Mouse (Mus musculus): ENCODE data around the gene Gm42517. TPM values are rescaled to one million over a fixed set of nuclear protein-coding genes. Genes with fewer than 3 reads are reported as not detected.

Gm42517 gene
- total RNA-seq (2017), result 0.13 TPM in 1 of 2 replicates, not detected in the other

DNA sequence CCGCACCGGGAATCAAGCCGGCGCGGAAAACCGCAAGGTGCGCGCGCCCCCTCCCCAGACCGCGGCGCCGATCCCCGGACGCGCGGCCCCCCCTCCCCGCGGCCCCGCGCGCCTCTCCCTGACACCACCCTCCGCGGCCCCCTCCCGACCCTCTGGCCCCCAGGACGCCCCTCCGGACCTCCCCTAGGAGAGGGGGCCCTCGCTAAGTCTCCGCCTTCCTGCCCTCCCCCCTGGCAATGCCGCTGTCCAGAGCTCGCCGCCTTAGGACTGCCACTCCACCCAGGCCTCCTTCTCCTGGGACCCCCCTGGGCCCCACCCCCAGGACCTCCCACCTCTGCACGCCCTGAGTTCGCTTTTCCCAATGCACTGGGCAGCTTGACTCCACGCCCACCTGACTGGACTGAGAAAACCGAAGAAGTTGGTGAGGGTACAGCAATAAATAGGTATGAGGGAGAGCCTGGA lies at the start of gene Gm42517:
Gm42517 (minus strand) TSS at position 52 of the 462 bp plus-strand sequence.
- ATAC-seq (replicated peaks in 1 of 2; ENCODE audit: insufficient read depth in 1 of 2, low FRiP score in 2 of 2, low TSS enrichment in 1 of 2, low read depth in 1 of 2, poor library complexity in 2 of 2, severe bottlenecking in 2 of 2), result no peak

- ATAC-seq (replicated peaks in 1 of 2; ENCODE audit: insufficient read depth in 1 of 2, low FRiP score in 2 of 2, low TSS enrichment in 1 of 2, low read depth in 1 of 2, poor library complexity in 2 of 2, severe bottlenecking in 2 of 2), result peak; percentile 21 to 42; a peak in 1 of 4 replicates
Measured at GRCm38 (mm10) chr5:108414711-108415110, 47.0 kb upstream of the Gm42517 start.

GRCm38 (mm10) chr5:108406977-108407376 lies 39.3 kb upstream of the Gm42517 start:
- ATAC-seq (replicated peaks in 1 of 2; ENCODE audit: insufficient read depth in 1 of 2, low FRiP score in 2 of 2, low TSS enrichment in 1 of 2, low read depth in 1 of 2, poor library complexity in 2 of 2, severe bottlenecking in 2 of 2), result no peak

DNA sequence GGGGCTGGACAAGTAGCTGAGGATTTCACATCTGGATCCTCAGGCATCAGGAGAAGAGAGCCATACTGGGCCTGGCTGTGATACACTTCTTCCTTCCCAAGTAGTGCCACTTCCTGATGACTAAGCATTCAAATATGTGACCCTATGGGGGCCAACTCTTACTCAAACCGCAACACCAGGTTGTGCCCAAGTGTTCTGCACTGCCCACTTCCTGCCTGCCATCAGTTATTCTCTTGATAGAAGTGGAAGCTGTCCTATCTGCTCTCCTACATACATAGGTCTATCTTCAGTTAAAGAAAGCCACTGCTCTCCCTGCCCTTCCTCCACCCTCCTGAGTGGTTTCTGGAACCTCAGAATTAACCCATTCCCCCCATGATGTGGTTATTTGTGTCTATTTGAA lies 37.7 kb upstream of the Gm42517 start:
- peak; percentile 95 to 98 for ATAC-seq (replicated peaks in 1 of 2; ENCODE audit: insufficient read depth in 1 of 2, low FRiP score in 2 of 2, low TSS enrichment in 1 of 2, low read depth in 1 of 2, poor library complexity in 2 of 2, severe bottlenecking in 2 of 2)

DNA sequence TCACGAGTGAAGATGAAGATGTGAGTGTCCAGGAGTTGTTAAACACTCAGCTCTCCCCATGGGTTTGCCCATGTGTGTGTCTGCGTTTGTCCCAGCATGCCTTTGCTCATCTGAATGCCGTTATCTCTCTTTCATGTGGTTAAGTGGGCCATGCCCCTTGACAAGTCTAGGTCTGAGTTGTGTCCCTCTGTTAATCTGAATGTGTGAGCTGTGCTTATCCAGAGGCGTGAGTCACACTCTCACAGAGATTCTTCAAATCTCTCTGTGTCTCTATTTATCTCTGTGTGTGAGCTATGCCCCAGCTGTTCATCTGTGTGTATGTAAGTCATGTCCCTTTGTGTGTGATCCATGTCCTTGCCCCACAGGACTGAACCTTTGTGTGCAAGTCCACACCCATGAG lies 35.7 kb upstream of the Gm42517 start:
- ATAC-seq (replicated peaks in 1 of 2; ENCODE audit: insufficient read depth in 1 of 2, low FRiP score in 2 of 2, low TSS enrichment in 1 of 2, low read depth in 1 of 2, poor library complexity in 2 of 2, severe bottlenecking in 2 of 2), result no peak

GRCm38 (mm10) chr5:108389744-108390143 lies 22.0 kb upstream of the Gm42517 start:
- no peak for ATAC-seq (replicated peaks in 1 of 2; ENCODE audit: insufficient read depth in 1 of 2, low FRiP score in 2 of 2, low TSS enrichment in 1 of 2, low read depth in 1 of 2, poor library complexity in 2 of 2, severe bottlenecking in 2 of 2)

- ATAC-seq (replicated peaks in 1 of 2; ENCODE audit: insufficient read depth in 1 of 2, low FRiP score in 2 of 2, low TSS enrichment in 1 of 2, low read depth in 1 of 2, poor library complexity in 2 of 2, severe bottlenecking in 2 of 2), result no peak
Measured at GRCm38 (mm10) chr5:108388201-108388600, 20.5 kb upstream of the Gm42517 start, which contains the start of gene Pde6b. Pde6b (plus strand) TSS chr5:108388391.

DNA sequence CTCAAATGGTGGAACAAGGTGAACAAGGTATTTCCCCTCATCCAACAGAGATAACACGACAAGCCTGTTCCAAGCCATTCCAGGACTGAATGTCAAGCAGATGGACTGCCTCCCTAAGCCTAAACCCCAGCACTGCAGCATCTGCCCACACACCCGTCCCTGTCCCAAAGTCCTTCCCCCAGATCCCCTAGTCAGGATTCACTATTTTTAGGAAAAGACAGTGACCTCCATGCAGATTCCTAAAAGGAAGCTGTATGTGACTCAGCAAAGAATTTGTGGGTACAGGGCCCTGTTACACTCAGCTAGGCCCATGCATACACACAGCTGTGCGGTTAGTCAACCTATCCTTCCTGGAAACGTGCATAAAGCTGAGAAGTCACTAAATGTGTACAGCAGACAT lies 18.7 kb upstream of the Gm42517 start:
- no peak for ATAC-seq (replicated peaks in 1 of 2; ENCODE audit: insufficient read depth in 1 of 2, low FRiP score in 2 of 2, low TSS enrichment in 1 of 2, low read depth in 1 of 2, poor library complexity in 2 of 2, severe bottlenecking in 2 of 2)

DNA sequence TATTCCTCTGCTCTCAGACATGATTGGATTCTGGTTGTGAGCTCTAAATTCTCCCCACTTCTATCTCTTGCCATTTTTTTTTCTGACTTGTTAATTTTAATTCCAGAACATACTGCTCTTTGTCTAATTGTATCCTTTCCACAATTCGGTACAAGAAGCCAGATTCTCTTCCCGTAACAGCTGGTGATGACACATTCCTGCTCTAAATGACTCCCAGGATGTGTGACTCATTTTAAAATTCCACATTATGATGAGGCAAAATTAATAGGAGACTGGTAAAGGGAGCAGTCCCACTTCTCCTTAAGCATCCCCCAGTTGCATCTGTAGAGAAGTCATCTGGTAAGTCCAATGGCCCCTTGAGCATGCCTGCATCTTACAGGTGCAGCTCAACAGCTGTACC lies 17.9 kb upstream of the Gm42517 start:
- ATAC-seq (replicated peaks in 1 of 2; ENCODE audit: insufficient read depth in 1 of 2, low FRiP score in 2 of 2, low TSS enrichment in 1 of 2, low read depth in 1 of 2, poor library complexity in 2 of 2, severe bottlenecking in 2 of 2), result no peak

DNA sequence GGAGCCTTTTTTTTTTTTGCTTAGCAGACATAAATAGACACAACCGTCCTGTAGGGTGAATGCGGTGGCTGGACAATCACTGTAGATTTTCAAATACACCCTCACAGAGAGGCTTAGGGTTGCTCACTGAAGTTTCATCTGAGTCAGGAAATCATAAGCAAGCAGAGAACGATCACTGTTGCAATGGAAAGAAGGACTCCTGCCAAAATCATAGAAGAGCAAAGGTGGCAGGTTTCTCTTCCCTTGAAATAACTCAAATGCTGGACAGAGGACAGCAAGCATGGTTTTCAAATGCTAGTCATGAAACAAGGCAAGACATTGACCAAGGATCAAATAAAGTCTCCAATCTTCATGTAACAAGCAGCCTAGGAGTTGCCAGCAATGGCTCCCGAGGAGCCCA lies 10.6 kb upstream of the Gm42517 start:
- no peak for ATAC-seq (replicated peaks in 1 of 2; ENCODE audit: insufficient read depth in 1 of 2, low FRiP score in 2 of 2, low TSS enrichment in 1 of 2, low read depth in 1 of 2, poor library complexity in 2 of 2, severe bottlenecking in 2 of 2)

DNA sequence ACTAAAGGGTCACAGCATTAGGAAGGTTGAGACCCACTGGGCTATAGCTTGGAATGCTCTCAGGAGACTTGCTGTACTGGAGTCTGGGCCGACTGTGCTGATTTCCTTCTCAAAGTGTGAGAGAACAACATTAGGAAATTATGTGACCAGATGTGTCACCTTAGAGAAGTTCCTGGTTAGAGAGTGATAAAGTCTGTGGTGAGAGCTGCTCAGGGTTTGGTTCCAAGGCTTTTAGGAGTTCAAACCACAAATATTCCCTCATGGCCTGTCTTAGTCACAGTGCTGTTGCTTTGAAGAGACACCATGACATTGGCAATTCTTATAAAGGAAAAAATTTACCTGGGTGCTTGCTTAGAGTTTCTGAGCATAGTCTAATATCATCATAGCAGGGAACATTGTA lies 8.3 kb upstream of the Gm42517 start:
- ATAC-seq (replicated peaks in 1 of 2; ENCODE audit: insufficient read depth in 1 of 2, low FRiP score in 2 of 2, low TSS enrichment in 1 of 2, low read depth in 1 of 2, poor library complexity in 2 of 2, severe bottlenecking in 2 of 2), result peak; percentile 37 to 74; a peak in 2 of 4 replicates

GRCm38 (mm10) chr5:108374079-108374478 lies 6.4 kb upstream of the Gm42517 start:
- no peak for ATAC-seq (replicated peaks in 1 of 2; ENCODE audit: insufficient read depth in 1 of 2, low FRiP score in 2 of 2, low TSS enrichment in 1 of 2, low read depth in 1 of 2, poor library complexity in 2 of 2, severe bottlenecking in 2 of 2)

DNA sequence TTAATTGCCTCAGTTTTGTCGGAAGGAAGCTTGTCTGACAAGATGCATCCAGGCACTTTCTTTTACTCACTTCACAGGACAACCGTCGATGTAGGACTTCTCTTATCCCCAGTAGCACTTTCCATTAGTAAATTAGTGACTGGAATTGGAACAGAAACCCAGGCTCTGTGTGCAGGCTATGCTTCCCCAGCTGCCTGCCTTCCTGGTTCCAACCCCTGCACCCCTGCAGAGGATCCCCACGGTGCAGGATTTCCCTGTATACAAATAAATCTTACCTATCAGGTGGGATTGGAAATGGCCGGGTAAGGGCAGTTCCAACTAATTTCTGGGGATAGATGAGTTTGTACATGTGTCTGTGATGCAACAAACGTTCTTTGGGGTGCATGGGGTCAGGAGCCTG lies 2.2 kb upstream of the Gm42517 start:
- ATAC-seq (replicated peaks in 1 of 2; ENCODE audit: insufficient read depth in 1 of 2, low FRiP score in 2 of 2, low TSS enrichment in 1 of 2, low read depth in 1 of 2, poor library complexity in 2 of 2, severe bottlenecking in 2 of 2), result no peak

GRCm38 (mm10) chr5:108368851-108369621 lies 1.3 kb upstream of the Gm42517 start:
- peak; percentile 37 to 47; a peak in 3 of 4 replicates for ATAC-seq (replicated peaks in 1 of 2; ENCODE audit: insufficient read depth in 1 of 2, low FRiP score in 2 of 2, low TSS enrichment in 1 of 2, low read depth in 1 of 2, poor library complexity in 2 of 2, severe bottlenecking in 2 of 2)

- ATAC-seq (replicated peaks in 1 of 2; ENCODE audit: insufficient read depth in 1 of 2, low FRiP score in 2 of 2, low TSS enrichment in 1 of 2, low read depth in 1 of 2, poor library complexity in 2 of 2, severe bottlenecking in 2 of 2), result no peak
Measured at GRCm38 (mm10) chr5:108368446-108368845, 724 bp upstream of the Gm42517 start.

DNA sequence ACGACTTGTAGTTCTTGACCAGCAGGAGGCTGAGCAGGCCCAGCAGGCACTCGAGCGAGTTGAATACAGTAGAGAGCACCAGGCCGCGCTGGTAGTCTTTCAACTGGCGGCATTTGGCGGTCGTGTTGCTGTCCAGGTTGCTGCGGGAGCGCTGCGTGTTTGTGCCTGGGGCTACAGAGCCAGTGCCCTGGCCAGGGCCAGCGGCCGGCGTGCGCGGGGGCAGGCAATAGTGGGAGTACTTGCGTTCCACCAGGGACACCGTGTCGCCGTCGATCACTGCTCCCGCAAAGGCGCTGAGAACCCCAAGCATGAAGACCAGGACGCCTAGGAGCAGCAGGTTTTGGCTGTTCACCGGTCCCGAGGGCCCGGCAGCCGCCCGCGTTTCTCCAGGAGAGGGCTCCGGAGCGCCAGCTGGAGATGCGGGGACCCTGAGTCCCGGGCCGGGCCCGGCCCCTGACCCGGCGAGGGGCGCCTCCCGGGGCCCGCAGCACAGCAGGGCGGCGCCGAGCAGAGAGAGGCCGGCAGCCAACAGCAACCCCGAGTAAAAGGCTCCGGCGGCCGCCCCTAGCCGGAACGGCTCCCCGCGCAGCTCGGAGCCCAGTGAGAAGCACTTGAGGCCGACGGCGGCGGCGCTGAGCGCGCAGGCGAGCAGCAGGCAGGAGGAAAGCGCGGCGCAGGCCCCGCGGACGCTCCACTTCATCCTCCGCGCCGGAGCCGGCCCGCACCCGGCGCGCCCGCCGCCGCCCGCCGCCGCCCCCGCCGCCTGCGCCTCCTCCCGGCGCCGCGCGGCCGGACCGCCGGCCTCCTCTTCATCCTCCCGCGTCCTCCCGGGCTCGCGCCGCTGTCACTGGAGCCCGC lies 509 bp downstream of the Gm42517 start:
- peak; percentile 19 to 28; a peak in 1 of 4 replicates for ATAC-seq (replicated peaks in 1 of 2; ENCODE audit: insufficient read depth in 1 of 2, low FRiP score in 2 of 2, low TSS enrichment in 1 of 2, low read depth in 1 of 2, poor library complexity in 2 of 2, severe bottlenecking in 2 of 2)

- 0 out of 4 replicates have a peak, but pooled peaks of 1 of the 2 experiments have one; percentile 2 for ATAC-seq (replicated peaks in 1 of 2; ENCODE audit: insufficient read depth in 1 of 2, low FRiP score in 2 of 2, low TSS enrichment in 1 of 2, low read depth in 1 of 2, poor library complexity in 2 of 2, severe bottlenecking in 2 of 2)
Measured at GRCm38 (mm10) chr5:108366328-108366983, 1.3 kb downstream of the Gm42517 start.

DNA sequence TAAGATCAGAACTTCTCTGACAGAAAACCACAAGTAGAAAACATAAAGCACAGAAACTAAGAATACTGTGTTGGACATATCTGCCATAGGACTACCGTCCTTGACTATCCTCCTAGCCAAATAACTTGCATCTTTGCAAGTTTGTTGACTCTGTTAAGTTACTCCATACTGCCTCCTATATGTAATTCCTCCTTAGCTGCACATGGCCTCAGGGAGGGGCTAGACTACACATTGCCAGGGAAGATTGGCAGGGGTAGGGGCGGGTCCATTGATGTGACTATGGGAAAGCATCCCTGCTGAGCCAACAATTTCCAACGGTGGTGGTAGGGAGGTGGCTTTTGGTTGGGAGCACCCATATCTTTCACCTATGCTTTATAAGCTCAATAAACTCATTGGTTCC lies 5.4 kb downstream of the Gm42517 start:
- ATAC-seq (replicated peaks in 1 of 2; ENCODE audit: insufficient read depth in 1 of 2, low FRiP score in 2 of 2, low TSS enrichment in 1 of 2, low read depth in 1 of 2, poor library complexity in 2 of 2, severe bottlenecking in 2 of 2), result no peak

Measured in hematopoietic stem cell, adult 5-6 weeks (primary cell).